Mouse (Mus musculus): ENCODE results near the gene Rtn4. TPM values are rescaled to one million over a fixed set of nuclear protein-coding genes. Genes with fewer than 3 reads are reported as not detected.
A peak's percentile ranks its signal among the peaks of the same experiment; 100 is the strongest.
"Not testable (repeated sequence)": the region's sequence is repeated elsewhere in the genome, so short reads cannot be mapped to it uniquely, and the experiment has no call there.

Rtn4 gene
- 100 to 1,000 TPM; 123 to 682 (median 202) TPM for total RNA-seq (2018; cell fraction: chromatin; rRNA removed)
- total RNA-seq (2018; cell fraction: cytosol; rRNA removed) = 100 to 1,000 TPM; 313 to 546 (median 408) TPM
- total RNA-seq (2018; cell fraction: nucleus; rRNA removed) = 100 to 1,000 TPM; 217 to 519 (median 302) TPM
- polyA plus RNA-seq (2018) = 420 to 900 TPM (median 594 TPM) in 3 replicates

DNA sequence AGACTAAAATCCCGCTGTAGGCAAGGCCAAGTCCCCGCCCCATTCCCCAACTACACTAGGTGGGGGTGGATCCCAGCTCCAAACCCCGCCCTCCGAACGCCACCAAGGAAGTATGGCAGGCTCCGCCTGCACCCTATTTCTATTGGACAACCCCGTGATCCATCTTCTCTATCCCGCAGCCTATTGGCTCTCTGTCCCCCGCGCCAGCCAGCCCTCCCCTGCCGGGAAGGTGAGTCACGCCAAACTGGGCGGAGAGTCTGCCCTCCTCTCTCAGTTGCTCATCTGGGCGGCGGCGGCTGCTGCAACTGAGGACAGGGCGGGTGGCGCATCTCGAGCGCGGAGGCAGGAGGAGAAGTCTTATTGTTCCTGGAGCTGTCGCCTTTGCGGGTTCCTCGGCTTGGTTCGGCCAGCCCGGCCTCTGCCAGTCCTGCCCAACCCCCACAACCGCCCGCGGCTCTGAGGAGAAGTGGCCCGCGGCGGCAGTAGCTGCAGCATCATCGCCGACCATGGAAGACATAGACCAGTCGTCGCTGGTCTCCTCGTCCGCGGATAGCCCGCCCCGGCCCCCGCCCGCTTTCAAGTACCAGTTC is at the start of gene Rtn4:
Gene Rtn4 (plus strand): TSS at position 265 of the 590 bp plus-strand sequence.
- H3K27ac ChIP-seq = peak within 1 kb of the TSS; percentile 78
- peak within 1 kb of the TSS; percentile 69 for H3K4me3 ChIP-seq (ENCODE audit: inconsistent target)
- under 1% methylated on average over 41 of the region's 43 CpGs for WGBS (ENCODE audit: missing documents)
- no peaks in the 10 kb centered on the region for H3K36me3 ChIP-seq (ENCODE audit: inconsistent target)
- H3K79me2 ChIP-seq (ENCODE audit: inconsistent target) = peaks cover 42% of the 10 kb centered on the region

DNA sequence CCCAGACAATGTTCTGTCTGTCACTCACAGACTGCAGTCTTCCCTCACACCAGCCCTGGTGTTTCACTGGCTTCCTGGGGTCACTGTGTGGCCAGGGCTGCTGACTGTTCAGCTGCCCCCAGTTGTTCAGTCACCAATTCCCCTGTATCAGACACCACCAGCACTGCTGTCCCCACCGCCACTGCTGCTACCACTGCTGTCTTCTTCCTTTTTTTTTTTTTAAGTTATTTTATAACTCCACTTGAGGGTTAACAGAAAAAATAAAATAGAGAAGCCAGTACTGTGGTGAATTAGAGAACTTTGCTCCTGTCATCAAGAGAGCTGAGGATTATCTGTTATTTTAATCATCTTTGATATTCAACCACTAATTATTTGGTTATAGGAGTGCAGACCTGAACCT is 48.3 kb upstream of the Rtn4 start:
- WGBS (ENCODE audit: missing documents) = 75% methylated on average over 1 of the region's 1 CpGs
- Histone ChIP-seq H3K4me3 (ENCODE audit: inconsistent target) (no peak overlapping the region), H3K79me2 (ENCODE audit: inconsistent target) (no peaks in the 10 kb centered on the region), H3K27ac (no peak overlapping the region), H3K36me3 (ENCODE audit: inconsistent target) (no peaks in the 10 kb centered on the region)

GRCm38 (mm10) chr11:29645411-29646066 is 47.2 kb upstream of the Rtn4 start:
- Histone ChIP-seq H3K27ac (no peak overlapping the region), H3K36me3 (ENCODE audit: inconsistent target) (no peaks in the 10 kb centered on the region), H3K79me2 (ENCODE audit: inconsistent target) (no peaks in the 10 kb centered on the region), H3K4me3 (ENCODE audit: inconsistent target) (no peak overlapping the region)
- WGBS (ENCODE audit: missing documents) = 66% methylated on average over 5 of the region's 5 CpGs

DNA sequence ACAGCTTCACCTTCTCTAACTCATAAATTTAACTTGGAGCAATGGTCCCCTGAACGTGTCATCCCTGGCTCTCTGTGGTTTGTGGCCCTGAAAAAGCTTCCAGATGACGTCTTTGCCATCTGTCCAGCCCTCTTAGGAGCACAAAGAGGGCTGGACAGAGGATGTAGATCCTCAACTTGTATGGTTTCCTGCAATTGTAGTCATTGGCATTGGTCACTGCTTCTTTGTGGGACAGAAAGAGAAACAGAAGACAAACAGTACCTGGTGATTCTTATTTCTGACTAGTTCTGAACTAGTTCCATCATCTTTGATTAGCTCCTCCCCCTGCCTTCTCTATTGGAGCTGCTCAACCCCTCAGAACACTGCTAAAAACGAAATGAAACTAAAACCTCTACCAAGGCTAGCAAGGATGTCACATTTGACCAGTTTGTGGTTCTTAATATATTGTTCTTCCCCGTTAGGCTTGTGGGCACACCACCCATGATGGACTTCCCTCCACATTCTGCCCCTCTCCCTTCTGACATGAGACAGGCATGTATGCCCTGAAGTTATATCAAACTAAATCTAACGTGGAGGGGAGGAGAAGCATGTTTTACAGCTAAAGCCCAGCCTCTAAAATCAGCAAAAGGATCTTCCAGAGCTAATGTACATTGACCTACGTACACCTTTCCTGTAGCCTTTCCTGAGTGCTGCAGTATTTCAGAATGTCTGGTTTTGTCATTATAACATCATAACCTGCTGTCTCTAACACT is 45.0 kb upstream of the Rtn4 start:
- WGBS (ENCODE audit: missing documents) = 7% methylated on average over 6 of the region's 6 CpGs
- H3K4me3 ChIP-seq (ENCODE audit: inconsistent target) = peak overlapping the region; percentile 22
- no peaks in the 10 kb centered on the region for H3K36me3 ChIP-seq (ENCODE audit: inconsistent target)
- no peaks in the 10 kb centered on the region for H3K79me2 ChIP-seq (ENCODE audit: inconsistent target)
- H3K27ac ChIP-seq = peak overlapping the region; percentile 37

DNA sequence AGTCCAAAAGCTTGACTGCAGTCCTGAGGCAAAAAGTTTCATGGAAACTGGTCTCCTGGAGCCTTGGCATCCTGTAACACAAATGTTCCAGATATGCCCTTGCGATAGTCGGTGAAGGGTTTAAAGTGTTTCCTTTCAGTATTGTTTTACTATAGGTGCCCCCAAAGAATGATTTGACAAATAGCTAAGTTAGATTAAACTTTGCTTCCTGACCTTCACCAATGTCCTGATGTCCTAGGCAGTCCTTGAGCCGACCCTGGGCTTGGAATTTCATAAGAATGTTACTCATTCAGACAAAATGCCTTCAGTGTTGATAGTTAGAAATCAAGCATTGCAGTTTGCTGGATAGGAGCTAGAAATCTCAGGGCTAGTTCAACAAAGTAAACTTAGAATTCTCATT is 37.4 kb upstream of the Rtn4 start:
- not testable (repeated sequence) for H3K36me3 ChIP-seq (ENCODE audit: inconsistent target); H3K4me3 ChIP-seq (ENCODE audit: inconsistent target); H3K27ac ChIP-seq; H3K79me2 ChIP-seq (ENCODE audit: inconsistent target)
- WGBS (ENCODE audit: missing documents) = 98% methylated on average over 3 of the region's 3 CpGs

GRCm38 (mm10) chr11:29660740-29661139 is 32.0 kb upstream of the Rtn4 start:
- H3K27ac ChIP-seq = no peak overlapping the region
- no peak overlapping the region for H3K4me3 ChIP-seq (ENCODE audit: inconsistent target)
- no peaks in the 10 kb centered on the region for H3K79me2 ChIP-seq (ENCODE audit: inconsistent target)
- 92% methylated on average over 2 of the region's 2 CpGs for WGBS (ENCODE audit: missing documents)
- no peaks in the 10 kb centered on the region for H3K36me3 ChIP-seq (ENCODE audit: inconsistent target)

- Histone ChIP-seq H3K27ac (no peak overlapping the region), H3K36me3 (ENCODE audit: inconsistent target) (no peaks in the 10 kb centered on the region), H3K79me2 (ENCODE audit: inconsistent target) (no peaks in the 10 kb centered on the region), H3K4me3 (ENCODE audit: inconsistent target) (no peak overlapping the region)
- WGBS (ENCODE audit: missing documents) = 97% methylated on average over 3 of the region's 3 CpGs
These were observed 25.1 kb upstream of the Rtn4 start for GRCm38 (mm10) chr11:29667634-29668033.

DNA sequence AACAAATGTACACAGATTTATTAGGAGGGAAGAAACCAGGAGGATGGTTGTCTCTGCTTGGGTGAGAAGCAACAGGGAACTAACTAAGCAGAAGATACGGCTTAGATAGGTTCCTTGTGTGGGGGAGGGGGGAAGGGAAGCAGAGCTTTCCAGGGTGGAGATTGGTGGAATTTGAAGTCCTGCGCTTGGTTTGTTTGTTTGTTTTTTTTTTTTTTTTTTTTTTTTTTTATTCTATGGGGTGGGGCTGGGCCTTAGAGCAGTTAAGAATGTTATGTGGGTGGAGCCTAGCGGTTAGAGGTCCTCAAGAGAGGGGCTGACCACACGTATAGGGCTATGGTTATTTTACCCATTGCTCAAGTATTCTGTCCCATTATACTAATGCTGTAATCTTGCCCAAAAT is 23.0 kb upstream of the Rtn4 start:
- no peaks in the 10 kb centered on the region for H3K79me2 ChIP-seq (ENCODE audit: inconsistent target)
- no peak overlapping the region for H3K27ac ChIP-seq
- H3K36me3 ChIP-seq (ENCODE audit: inconsistent target) = no peaks in the 10 kb centered on the region
- 94% methylated on average over 4 of the region's 4 CpGs for WGBS (ENCODE audit: missing documents)
- no peak overlapping the region for H3K4me3 ChIP-seq (ENCODE audit: inconsistent target)

- WGBS (ENCODE audit: missing documents) = 90% methylated on average over 2 of the region's 2 CpGs
- Histone ChIP-seq H3K36me3 (ENCODE audit: inconsistent target) (no peaks in the 10 kb centered on the region), H3K79me2 (ENCODE audit: inconsistent target) (no peaks in the 10 kb centered on the region), H3K4me3 (ENCODE audit: inconsistent target) (no peak overlapping the region), H3K27ac (no peak overlapping the region)
These were observed 19.4 kb upstream of the Rtn4 start for GRCm38 (mm10) chr11:29673359-29673758.

DNA sequence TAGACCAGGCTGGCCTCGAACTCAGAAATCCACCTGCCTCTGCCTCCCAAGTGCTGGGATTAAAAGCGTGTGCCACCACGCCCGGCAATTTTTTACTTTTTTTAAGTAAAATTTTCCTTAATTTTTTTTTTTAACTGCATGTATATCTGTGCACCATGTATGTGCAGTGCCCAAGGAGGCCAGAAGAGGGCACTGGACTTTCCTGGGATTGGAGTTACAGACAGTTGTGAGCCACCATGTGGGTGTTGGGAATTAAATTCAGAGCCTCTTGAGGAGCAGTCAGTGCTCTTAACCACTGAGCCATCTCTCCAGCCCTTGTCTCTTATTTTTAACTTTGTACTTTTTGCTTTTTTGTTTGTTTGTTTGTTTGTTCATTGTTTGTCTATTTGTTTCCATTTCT is 16.0 kb upstream of the Rtn4 start:
- Histone ChIP-seq H3K4me3 (ENCODE audit: inconsistent target) (no peak overlapping the region), H3K27ac (no peak overlapping the region), H3K36me3 (ENCODE audit: inconsistent target) (no peaks in the 10 kb centered on the region), H3K79me2 (ENCODE audit: inconsistent target) (no peaks in the 10 kb centered on the region)
- 80% methylated on average over 1 of the region's 4 CpGs for WGBS (ENCODE audit: missing documents)

- Histone ChIP-seq H3K79me2 (ENCODE audit: inconsistent target) (no peaks in the 10 kb centered on the region), H3K27ac (no peak overlapping the region), H3K36me3 (ENCODE audit: inconsistent target) (no peaks in the 10 kb centered on the region), H3K4me3 (ENCODE audit: inconsistent target) (no peak overlapping the region)
- 100% methylated on average over 3 of the region's 3 CpGs for WGBS (ENCODE audit: missing documents)
These were observed 12.8 kb upstream of the Rtn4 start for GRCm38 (mm10) chr11:29679942-29680341.

DNA sequence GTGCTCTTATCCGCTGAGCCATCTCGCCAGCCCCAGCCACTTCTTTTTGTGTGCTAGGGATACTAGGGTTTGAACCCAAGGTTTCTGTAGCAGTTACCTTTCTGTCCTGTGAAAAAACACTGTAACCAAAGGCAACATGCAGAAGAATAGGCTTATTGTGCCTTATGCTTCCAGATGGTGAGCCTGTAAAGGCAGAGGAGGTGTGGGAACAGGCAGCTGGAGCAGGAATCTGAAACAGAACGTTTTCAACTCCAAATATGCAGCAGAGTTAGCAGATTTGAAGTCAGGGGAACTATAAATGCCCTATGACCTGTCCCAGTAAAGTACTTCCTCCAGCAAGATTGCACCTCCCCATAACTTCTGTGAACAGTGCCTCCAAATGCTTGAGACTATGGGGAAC is 12.0 kb upstream of the Rtn4 start:
- no peak overlapping the region for H3K27ac ChIP-seq
- no peak overlapping the region for H3K4me3 ChIP-seq (ENCODE audit: inconsistent target)
- 86% methylated on average over 3 of the region's 3 CpGs for WGBS (ENCODE audit: missing documents)
- no peaks in the 10 kb centered on the region for H3K36me3 ChIP-seq (ENCODE audit: inconsistent target)
- no peaks in the 10 kb centered on the region for H3K79me2 ChIP-seq (ENCODE audit: inconsistent target)

DNA sequence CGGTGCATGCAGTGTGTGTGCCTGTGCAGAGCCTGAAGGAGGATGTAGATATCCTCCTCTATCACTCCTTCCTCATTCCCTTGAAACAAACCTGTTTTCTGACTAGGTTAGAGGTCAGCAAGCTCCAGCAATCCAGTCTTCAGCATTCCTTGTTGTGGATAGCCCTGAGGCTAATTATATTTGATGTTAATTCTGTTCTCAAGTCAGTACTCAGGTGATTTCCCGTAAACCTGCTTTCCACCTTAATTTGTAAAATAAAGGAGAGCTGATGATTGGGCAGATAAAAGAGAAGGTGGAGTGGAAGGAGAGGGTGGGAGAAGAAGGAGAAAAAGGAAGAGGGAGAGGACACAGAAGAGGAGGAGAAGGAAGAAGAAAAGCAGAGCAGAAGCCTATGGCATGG is 8.5 kb upstream of the Rtn4 start:
- no peaks in the 10 kb centered on the region for H3K79me2 ChIP-seq (ENCODE audit: inconsistent target)
- H3K36me3 ChIP-seq (ENCODE audit: inconsistent target) = no peaks in the 10 kb centered on the region
- WGBS (ENCODE audit: missing documents) = 92% methylated on average over 1 of the region's 2 CpGs
- H3K27ac ChIP-seq = no peak overlapping the region
- no peak overlapping the region for H3K4me3 ChIP-seq (ENCODE audit: inconsistent target)

DNA sequence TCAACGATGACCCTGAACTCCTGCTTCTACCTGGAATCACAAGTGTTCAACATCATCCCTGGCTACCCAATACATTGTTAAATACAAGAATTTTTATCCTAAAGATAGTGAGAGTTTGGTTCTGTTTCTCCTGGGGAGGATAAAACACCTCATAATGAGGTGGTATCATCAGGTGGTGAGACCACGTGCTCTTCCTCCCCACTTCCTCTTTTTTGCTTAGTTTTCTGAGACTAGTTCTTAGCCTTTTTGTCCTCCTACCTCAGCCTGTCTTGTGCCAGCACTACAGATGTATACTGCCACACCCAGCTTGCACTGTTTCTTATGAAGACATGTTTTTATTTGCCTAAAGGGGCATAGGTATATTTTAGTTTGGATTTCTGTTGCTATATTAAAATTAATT is 6.6 kb upstream of the Rtn4 start:
- Histone ChIP-seq H3K36me3 (ENCODE audit: inconsistent target) (no peaks in the 10 kb centered on the region), H3K27ac (no peak overlapping the region), H3K79me2 (ENCODE audit: inconsistent target) (no peaks in the 10 kb centered on the region), H3K4me3 (ENCODE audit: inconsistent target) (no peak overlapping the region)
- WGBS (ENCODE audit: missing documents) = 44% methylated on average over 2 of the region's 2 CpGs

DNA sequence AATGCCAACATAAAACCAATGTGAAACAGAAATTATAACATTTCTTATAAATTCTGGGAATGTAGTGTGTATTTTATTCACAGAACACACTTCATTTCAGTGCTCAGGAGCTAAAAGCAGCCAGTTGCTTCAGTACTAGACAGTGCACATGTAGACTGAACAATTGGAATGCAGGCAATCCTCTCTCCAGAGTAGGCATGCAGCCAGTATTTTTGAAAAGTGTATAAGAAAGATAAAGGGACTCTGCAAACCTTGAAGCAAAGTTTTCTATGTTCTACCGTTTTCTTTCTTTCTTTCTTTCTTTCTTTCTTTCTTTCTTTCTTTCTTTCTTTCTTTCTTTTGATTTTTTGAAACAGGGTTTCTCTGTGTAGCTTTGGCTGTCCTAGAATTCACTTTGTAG is 1.2 kb upstream of the Rtn4 start:
- Histone ChIP-seq H3K27ac (peak overlapping the region; percentile 78), H3K79me2 (ENCODE audit: inconsistent target) (peaks cover 29% of the 10 kb centered on the region), H3K36me3 (ENCODE audit: inconsistent target) (no peaks in the 10 kb centered on the region), H3K4me3 (ENCODE audit: inconsistent target) (no peak overlapping the region)
- WGBS (ENCODE audit: missing documents) = 90% methylated on average over 1 of the region's 1 CpGs
